Mouse (Mus musculus) hindbrain, embryonic 14.5 days (tissue): ENCODE results near the gene Smyd3. TPM values are rescaled to one million over a fixed set of nuclear protein-coding genes. Genes with fewer than 3 reads are reported as not detected.
"Not testable (repeated sequence)": the region's sequence is repeated elsewhere in the genome, so short reads cannot be mapped to it uniquely, and the experiment has no call there.

Experiments
- ATAC-seq: fragments of 200-750 bp; cut with Nextera tagmentation; 2 replicates; pipeline ENCODE4 v1.8.0; 2017; ENCODE audit warnings: moderate number of reproducible peaks, mild to moderate bottlenecking, moderate TSS enrichment, moderate library complexity; ENCODE audit not compliant: low FRiP score
- DNase-seq: peaks from one replicate; pipeline ENCODE4 v3.0.0-alpha.2; 2015; ENCODE audit warnings: low spot score
- H3K27ac ChIP-seq: fragments of 300-500 bp; sonication (generic); 2 replicates; pipeline ENCODE4 v1.5.1; 2014; ENCODE audit warnings: mild to moderate bottlenecking, moderate library complexity
- H3K27me3 ChIP-seq: fragments of 300-500 bp; sonication (generic); 2 replicates; pipeline ENCODE4 v1.6.1; 2014; ENCODE audit warnings: mild to moderate bottlenecking, low read length, mixed read lengths; ENCODE audit not compliant: control insufficient read depth, insufficient read depth
- H3K36me3 ChIP-seq: fragments of 300-500 bp; sonication (generic); replicated peaks from 2 replicates; pipeline ENCODE4 v1.6.1; 2014; ENCODE audit not compliant: control insufficient read depth, insufficient read depth
- H3K4me1 ChIP-seq: fragments of 300-500 bp; sonication (generic); replicated peaks from 2 replicates; pipeline ENCODE4 v1.6.1; 2014; ENCODE audit warnings: antibody characterized with exemption, low read length, mixed read lengths; ENCODE audit not compliant: control insufficient read depth, insufficient read depth
- H3K4me2 ChIP-seq: fragments of 300-500 bp; sonication (generic); replicated peaks from 2 replicates; pipeline ENCODE4 v1.6.1; 2014; ENCODE audit warnings: mild to moderate bottlenecking, moderate library complexity
- H3K4me3 ChIP-seq: fragments of 300-500 bp; sonication (generic); replicated peaks from 2 replicates; pipeline ENCODE4 v1.5.1; 2014; ENCODE audit warnings: mild to moderate bottlenecking, low read length
- H3K9ac ChIP-seq: fragments of 300-500 bp; sonication (generic); 2 replicates; pipeline ENCODE4 v1.6.1; 2014
- H3K9me3 ChIP-seq: fragments of 300-500 bp; sonication (generic); 2 replicates; pipeline ENCODE4 v1.6.1; 2016; ENCODE audit warnings: low read length; ENCODE audit not compliant: control insufficient read depth
- WGBS: fragments of 180-500 bp; shearing (Covaris S2); extraction: QIAGEN DNeasy Blood & Tissue Kit; methylation state at CpG from one replicate; pipeline ENCODE4 v1.1.7; 2014; 5-methylcytosine and 5-hydroxymethylcytosine counted together
- polyA plus RNA-seq: library from polyadenylated mRNA; unstranded; fragments of >200 nt; fragmentation: Nextera tagmentation; extraction: Ambion mirVana; gene quantifications from 2 replicates; pipeline ENCODE4 v1.2.1, GENCODE M21; 2014

Gene Smyd3
- polyA plus RNA-seq, 1 experiment from 2014 or later: 25.4 TPM

DNA sequence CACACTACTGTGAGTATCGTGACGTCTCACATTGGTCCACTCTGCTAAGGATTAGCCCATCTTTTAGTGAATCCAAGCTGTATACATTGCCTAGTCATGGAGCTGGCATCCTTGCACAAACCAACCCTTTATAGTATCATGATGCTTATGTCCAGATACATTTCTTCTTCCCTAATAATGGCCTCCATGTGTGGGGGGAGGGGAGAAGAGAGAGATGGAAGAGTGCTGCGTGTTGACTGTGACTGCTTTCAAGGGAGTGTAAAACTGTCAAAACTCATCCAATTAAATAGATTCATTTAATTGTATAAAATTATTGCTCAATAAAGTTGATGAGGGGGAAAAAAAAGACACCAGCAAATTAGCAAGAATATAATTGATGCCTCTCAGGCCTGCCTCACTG lies 330.7 kb downstream of the Smyd3 start:
- Histone ChIP-seq H3K4me3 (no peak overlapping the region), H3K36me3 (no peaks in the 10 kb centered on the region), H3K4me1 (peaks cover 4% of the 10 kb centered on the region; the same call in 1 of the 2 replicates), H3K27ac (no peak overlapping the region), H3K27me3 (no peaks in the 10 kb centered on the region), H3K9me3 (no peaks in the 10 kb centered on the region), H3K4me2 (no peak overlapping the region), H3K9ac (no peak overlapping the region)
- WGBS: 75% methylated on average over 3 of the region's 3 CpGs
- DNase-seq (no peak), ATAC-seq (no peak)

DNA sequence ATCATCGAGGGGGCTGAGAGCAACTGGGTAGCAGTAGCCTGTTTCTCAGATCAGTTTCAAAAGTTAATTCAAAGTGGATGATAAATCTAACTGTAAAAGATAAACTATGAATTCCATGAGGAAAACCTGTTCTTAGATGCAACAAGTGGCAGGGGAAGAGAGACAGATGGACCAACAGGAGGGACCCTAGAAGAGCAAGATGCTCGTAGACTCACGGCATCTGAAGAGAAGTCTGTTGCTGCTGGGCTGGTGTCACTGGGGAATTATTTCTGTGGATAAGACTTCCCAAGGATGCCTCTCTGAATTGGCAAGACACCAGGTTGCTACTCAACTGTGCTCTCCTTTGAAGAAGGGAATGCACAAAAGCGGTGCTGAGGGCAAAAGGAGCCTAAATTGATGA lies 333.2 kb downstream of the Smyd3 start:
- Histone ChIP-seq H3K4me3 (no peak overlapping the region), H3K27me3 (no peaks in the 10 kb centered on the region), H3K4me2 (no peak overlapping the region), H3K4me1 (peaks cover 4% of the 10 kb centered on the region; the same call in 1 of the 2 replicates), H3K9ac (no peak overlapping the region), H3K27ac (no peak overlapping the region), H3K9me3 (no peaks in the 10 kb centered on the region), H3K36me3 (no peaks in the 10 kb centered on the region)
- DNase-seq (no peak), ATAC-seq (no peak)
- 85% methylated on average over 4 of the region's 4 CpGs for WGBS

DNA sequence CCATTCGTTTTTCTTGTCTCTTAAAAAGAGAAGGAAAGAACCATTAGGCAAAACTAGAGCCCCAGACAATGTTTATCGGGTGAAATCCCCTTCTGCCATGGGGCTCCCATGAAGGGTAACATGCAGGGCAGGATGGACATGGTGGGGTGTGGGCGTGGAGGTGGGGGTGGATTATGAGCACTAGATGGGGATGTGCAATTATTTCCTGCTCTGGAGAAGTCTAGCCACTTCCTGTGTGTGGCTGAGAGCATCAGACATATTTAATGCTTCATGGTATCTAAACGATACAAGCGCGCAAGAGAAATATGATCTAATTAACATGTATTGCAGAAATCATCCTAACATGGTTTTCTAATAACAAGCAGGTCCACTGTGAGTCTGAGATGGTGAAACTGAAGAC lies 334.3 kb downstream of the Smyd3 start:
- H3K4me1 ChIP-seq: peaks cover 4% of the 10 kb centered on the region; the same call in 1 of the 2 replicates
- no peak overlapping the region for H3K4me3 ChIP-seq
- no peak overlapping the region for H3K27ac ChIP-seq
- no peak for ATAC-seq
- H3K9ac ChIP-seq: no peak overlapping the region
- no peaks in the 10 kb centered on the region for H3K36me3 ChIP-seq
- no peaks in the 10 kb centered on the region for H3K27me3 ChIP-seq
- 78% methylated on average over 6 of the region's 6 CpGs for WGBS
- no peaks in the 10 kb centered on the region for H3K9me3 ChIP-seq
- DNase-seq: no peak
- no peak overlapping the region for H3K4me2 ChIP-seq

DNA sequence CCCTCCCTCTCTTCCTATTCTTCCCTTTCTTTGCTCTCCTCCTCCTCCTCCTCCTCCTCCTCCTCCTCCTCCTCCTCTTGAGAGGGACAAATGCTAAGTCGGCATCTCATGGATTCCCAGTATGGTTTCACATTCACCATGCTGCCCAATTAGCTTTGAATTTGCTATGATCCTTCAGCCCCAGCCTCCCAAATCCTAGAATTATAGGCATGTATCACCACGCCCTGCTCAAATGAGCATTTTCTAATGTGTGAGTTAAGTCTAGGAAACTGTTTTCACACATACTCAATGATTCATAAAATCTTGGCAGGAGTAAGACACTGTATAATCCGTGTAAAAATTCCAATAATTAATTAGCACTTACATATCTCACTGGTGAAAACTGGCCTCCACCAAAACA lies 337.3 kb downstream of the Smyd3 start:
- ATAC-seq: no peak
- Histone ChIP-seq H3K4me3 (no peak overlapping the region), H3K4me1 (peaks cover 4% of the 10 kb centered on the region; the same call in 1 of the 2 replicates), H3K4me2 (no peak overlapping the region), H3K9ac (no peak overlapping the region), H3K9me3 (no peaks in the 10 kb centered on the region), H3K36me3 (no peaks in the 10 kb centered on the region), H3K27me3 (no peaks in the 10 kb centered on the region), H3K27ac (no peak overlapping the region)
- 72% methylated on average over 3 of the region's 3 CpGs for WGBS
- no peak for DNase-seq

DNA sequence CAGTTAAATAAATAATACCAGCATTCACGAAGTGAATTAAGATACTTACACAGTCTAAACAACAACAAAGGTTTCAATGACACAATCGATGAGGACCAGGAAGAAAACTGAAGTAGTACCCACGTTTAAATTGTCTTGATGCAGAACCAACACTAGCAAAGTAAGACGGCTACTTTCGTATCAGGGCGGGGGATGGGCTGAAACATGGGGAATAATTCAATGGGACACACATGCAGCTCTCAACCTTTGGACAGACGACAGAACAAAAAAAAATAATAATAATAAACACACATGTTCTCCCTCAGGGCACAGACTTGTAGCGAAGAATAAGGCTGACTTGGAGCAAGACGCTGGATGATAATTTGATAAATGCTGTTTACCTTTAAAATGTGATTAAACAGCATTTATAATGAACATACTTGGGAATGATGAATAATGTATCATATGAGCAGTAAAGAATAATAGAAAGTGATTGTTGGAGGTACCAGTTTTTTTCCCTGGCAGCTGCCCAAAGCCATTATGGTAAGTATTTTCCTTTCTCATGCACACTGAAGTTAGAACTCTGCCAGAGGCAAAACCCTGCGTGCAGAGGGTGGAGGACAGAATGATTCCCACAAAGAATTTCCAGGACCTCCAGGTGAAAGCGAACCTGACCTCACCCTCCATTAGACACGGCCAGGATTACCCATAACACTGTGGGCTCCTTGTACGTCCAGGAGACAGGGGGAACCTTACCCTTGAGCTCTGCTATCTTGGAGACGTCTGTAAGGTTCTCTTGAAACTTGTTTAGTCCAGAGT lies 340.8 kb downstream of the Smyd3 start:
- peaks cover 4% of the 10 kb centered on the region; the same call in 1 of the 2 replicates for H3K4me1 ChIP-seq
- no peaks in the 10 kb centered on the region for H3K27me3 ChIP-seq
- H3K4me2 ChIP-seq: no peak overlapping the region
- H3K4me3 ChIP-seq: no peak overlapping the region
- WGBS: 64% methylated on average over 14 of the region's 14 CpGs
- ATAC-seq (no peak), DNase-seq (no peak)
- H3K27ac ChIP-seq: no peak overlapping the region
- H3K36me3 ChIP-seq: no peaks in the 10 kb centered on the region
- no peaks in the 10 kb centered on the region for H3K9me3 ChIP-seq
- H3K9ac ChIP-seq: no peak overlapping the region

DNA sequence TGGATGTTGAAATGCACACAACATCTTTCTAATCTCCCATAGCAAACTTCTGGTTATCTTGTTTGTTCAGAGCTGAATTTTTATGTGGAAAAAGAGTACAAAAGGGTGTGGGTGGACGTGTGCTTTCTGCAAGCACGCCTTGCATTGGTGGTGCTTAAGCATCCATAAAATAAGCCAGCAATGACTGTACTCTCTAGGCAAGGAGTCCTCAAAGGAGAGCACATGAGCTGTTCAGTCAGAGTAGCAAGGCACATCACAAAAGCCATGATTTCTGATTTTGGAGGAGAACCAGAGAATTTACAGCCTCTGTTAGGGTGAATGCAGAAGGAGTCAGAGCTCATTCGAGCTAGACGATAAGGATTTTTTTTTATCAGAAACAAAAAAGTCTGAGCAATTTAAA lies 343.6 kb downstream of the Smyd3 start:
- no peak for DNase-seq
- no peak for ATAC-seq
- no peaks in the 10 kb centered on the region for H3K9me3 ChIP-seq
- no peaks in the 10 kb centered on the region for H3K36me3 ChIP-seq
- 76% methylated on average over 4 of the region's 4 CpGs for WGBS
- H3K9ac ChIP-seq: no peak overlapping the region
- peaks cover 4% of the 10 kb centered on the region; the same call in 1 of the 2 replicates for H3K4me1 ChIP-seq
- no peak overlapping the region for H3K4me2 ChIP-seq
- no peak overlapping the region for H3K4me3 ChIP-seq
- H3K27ac ChIP-seq: no peak overlapping the region
- no peaks in the 10 kb centered on the region for H3K27me3 ChIP-seq

DNA sequence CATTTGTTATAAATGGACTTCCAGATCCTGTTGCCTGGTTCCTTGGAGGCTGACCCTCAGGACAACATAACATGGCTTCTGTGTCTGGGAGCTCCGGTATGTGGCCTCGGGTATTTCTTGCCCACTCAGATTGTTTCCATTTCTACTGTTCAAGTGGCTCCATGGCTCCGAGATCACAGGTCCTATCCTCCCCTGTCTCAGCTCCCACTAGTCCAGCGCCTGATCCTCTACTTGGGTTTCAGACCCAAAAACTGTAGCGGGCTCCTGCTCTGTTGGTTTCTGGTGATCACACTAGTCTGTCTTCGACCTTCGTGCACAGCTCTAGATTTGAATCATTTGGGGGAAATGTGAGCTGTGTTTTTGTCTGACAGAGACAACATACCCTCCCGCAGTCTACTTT lies 347.3 kb downstream of the Smyd3 start:
- Histone ChIP-seq H3K27ac (no peak overlapping the region), H3K4me2 (no peak overlapping the region), H3K4me1 (no peaks in the 10 kb centered on the region), H3K27me3 (no peaks in the 10 kb centered on the region), H3K4me3 (no peak overlapping the region), H3K9ac (no peak overlapping the region), H3K9me3 (no peaks in the 10 kb centered on the region), H3K36me3 (no peaks in the 10 kb centered on the region)
- DNase-seq (no peak), ATAC-seq (no peak)
- WGBS: 91% methylated on average over 8 of the region's 8 CpGs

DNA sequence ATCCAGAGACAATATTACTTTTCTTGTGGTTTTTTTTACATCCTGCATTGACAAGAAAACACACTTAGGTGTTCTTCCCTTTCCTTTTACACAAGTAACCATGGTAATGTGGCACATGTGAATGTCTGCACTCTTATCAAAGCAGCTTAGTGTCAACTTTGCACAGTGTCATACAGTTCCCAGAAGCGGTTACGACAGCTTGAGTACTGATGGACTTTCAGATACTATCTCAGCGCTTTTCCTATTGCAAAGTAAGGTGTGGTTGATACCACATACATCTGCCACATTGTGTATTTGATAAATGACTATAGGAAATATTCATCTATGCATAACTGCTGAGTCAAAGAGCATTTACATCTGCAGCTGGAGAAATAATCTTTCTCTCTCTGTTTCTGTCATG lies 348.1 kb downstream of the Smyd3 start:
- no peak for ATAC-seq
- no peaks in the 10 kb centered on the region for H3K4me1 ChIP-seq
- WGBS: 88% methylated on average over 3 of the region's 3 CpGs
- no peak overlapping the region for H3K9ac ChIP-seq
- H3K27me3 ChIP-seq: no peaks in the 10 kb centered on the region
- no peak overlapping the region for H3K4me3 ChIP-seq
- H3K9me3 ChIP-seq: no peaks in the 10 kb centered on the region
- no peak overlapping the region for H3K4me2 ChIP-seq
- H3K27ac ChIP-seq: no peak overlapping the region
- no peaks in the 10 kb centered on the region for H3K36me3 ChIP-seq
- no peak for DNase-seq

DNA sequence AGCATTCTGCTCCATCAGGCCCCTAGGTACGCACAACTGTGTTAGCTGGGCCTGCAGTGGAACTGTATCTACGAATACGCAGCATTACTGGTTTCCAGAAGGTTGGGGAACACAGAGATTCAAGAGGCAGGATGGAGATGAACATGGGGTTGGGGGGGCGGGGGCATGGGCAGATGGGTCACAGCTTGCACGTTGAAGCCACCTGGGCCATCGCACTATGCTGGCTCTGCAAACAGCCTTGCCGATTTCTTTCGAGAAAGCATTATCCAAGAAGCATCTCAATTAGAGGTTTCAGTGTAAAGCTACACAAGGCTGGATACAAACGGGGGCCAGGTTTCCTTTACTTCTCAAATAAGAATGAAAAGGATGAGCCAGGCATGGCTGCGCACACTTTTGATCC lies 348.7 kb downstream of the Smyd3 start:
- no peak for ATAC-seq
- Histone ChIP-seq H3K27me3 (no peaks in the 10 kb centered on the region), H3K4me1 (no peaks in the 10 kb centered on the region), H3K9ac (no peak overlapping the region), H3K4me2 (no peak overlapping the region), H3K9me3 (no peaks in the 10 kb centered on the region), H3K36me3 (no peaks in the 10 kb centered on the region), H3K4me3 (no peak overlapping the region), H3K27ac (no peak overlapping the region)
- 87% methylated on average over 10 of the region's 10 CpGs for WGBS
- DNase-seq: no peak

DNA sequence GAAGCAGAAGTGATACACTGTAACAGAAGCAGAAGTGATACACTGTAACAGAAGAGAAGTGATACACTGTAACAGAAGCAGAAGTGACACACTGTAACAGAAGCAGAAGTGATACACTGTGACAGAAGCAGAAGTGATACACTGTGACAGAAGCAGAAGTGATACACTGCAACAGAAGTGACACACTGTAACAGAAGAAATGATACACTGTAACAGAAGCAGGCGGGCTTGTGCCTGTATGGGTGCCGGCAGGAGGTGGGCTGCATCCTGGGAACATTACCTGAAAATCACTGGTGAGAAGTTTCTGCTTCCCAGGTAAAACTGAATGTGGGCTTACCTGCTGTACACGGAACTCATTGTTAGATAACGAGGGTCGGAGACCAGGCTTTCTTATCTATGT lies 353.6 kb downstream of the Smyd3 start:
- not testable (repeated sequence) for H3K4me3 ChIP-seq, H3K9ac ChIP-seq, DNase-seq, H3K27me3 ChIP-seq, H3K4me2 ChIP-seq, ATAC-seq, H3K36me3 ChIP-seq, H3K9me3 ChIP-seq, H3K27ac ChIP-seq
- peaks cover 20% of the 10 kb centered on the region for H3K4me1 ChIP-seq
- 84% methylated on average over 5 of the region's 5 CpGs for WGBS
